Mouse (Mus musculus): ENCODE results near the gene Cops9. TPM values are rescaled to one million over a fixed set of nuclear protein-coding genes. Genes with fewer than 3 reads are reported as not detected.
A peak's percentile ranks its signal among the peaks of the same experiment; 100 is the strongest.

Cops9 gene
- polyA plus RNA-seq, 1 experiment: 44.1 TPM

GRCm38 (mm10) chr1:92613175-92613574, 28.6 kb downstream of the Cops9 start:
- 46% methylated on average over 4 of the region's 4 CpGs for WGBS
- no peak for TF ChIP-seq POLR2A (IDR thresholded peaks at IDR 0.05; ENCODE audit: low read depth, low read length)
- no peak for TF ChIP-seq CTCF (IDR thresholded peaks at IDR 0.05; ENCODE audit: extremely low read depth, insufficient read length, insufficient replicate concordance, low read depth, low read length)

DNA sequence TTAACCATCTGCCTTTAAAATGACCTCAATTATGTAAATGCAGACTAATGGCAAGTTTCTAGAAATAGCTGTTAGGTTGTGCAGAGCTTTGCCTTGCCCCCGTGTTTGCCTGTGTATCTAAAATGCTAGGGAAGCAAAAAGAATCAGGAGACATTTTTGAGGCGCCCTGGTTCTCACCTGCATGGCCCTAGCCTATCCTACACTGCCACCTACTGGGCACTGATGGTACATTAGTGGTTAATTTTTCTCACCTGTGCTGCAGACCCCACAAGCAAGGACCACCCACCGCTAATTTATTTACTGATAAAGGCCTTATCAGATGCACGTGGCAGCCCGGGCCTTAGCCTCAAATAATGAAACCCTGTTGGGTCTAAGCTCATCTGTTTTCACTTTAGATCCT, 30.8 kb downstream of the Cops9 start:
- H3K4me1 ChIP-seq (ENCODE audit: control insufficient read depth, insufficient read depth, insufficient read length, low read length): no peaks in the 10 kb centered on the region
- TF ChIP-seq POLR2A (IDR thresholded peaks at IDR 0.05; ENCODE audit: low read depth, low read length): no peak
- peak; percentile 85; the same call in 1 of the 2 replicates for TF ChIP-seq CTCF (IDR thresholded peaks at IDR 0.05; ENCODE audit: extremely low read depth, insufficient read length, insufficient replicate concordance, low read depth, low read length)
- no peaks in the 10 kb centered on the region for H3K27me3 ChIP-seq (ENCODE audit: control insufficient read depth, insufficient read depth, low read length)
- no peak overlapping the region for H3K4me3 ChIP-seq (ENCODE audit: low read depth, low read length)
- 2% methylated on average over 5 of the region's 5 CpGs for WGBS
- no peaks in the 10 kb centered on the region for H3K36me3 ChIP-seq (ENCODE audit: control insufficient read depth, insufficient read depth, low read length)
- no peak overlapping the region for H3K27ac ChIP-seq (ENCODE audit: insufficient read depth, low read depth, low read length)

More at GRCm38 (mm10) chr1:92613175-92613574, 28.6 kb downstream of the Cops9 start:
- Histone ChIP-seq H3K36me3 (ENCODE audit: control insufficient read depth, insufficient read depth, low read length) (no peaks in the 10 kb centered on the region), H3K4me3 (ENCODE audit: low read depth, low read length) (no peak overlapping the region), H3K27me3 (ENCODE audit: control insufficient read depth, insufficient read depth, low read length) (no peaks in the 10 kb centered on the region), H3K27ac (ENCODE audit: insufficient read depth, low read depth, low read length) (no peak overlapping the region), H3K4me1 (ENCODE audit: control insufficient read depth, insufficient read depth, insufficient read length, low read length) (no peaks in the 10 kb centered on the region)

DNA sequence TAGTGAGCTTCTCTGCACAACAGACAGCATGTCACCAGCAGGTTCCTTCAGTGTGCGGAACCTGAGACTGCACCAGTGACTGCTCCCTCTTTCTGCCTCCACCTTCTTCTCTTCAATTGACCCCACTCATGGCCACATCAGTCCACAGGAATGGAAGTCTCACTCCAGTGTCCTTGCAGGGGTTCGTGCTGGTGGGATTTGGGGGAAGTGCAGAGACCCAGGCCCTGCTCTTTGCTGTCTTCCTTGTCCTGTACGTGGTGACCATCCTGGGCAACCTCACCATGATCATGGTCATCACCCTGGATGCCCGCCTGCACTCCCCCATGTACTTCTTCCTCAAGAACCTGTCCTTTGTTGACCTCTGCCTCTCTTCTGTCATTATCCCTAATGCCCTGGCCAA, 34.1 kb downstream of the Cops9 start:
- TF ChIP-seq POLR2A (IDR thresholded peaks at IDR 0.05; ENCODE audit: low read depth, low read length) (no peak), CTCF (IDR thresholded peaks at IDR 0.05; ENCODE audit: extremely low read depth, insufficient read length, insufficient replicate concordance, low read depth, low read length) (no peak)
- H3K36me3 ChIP-seq (ENCODE audit: control insufficient read depth, insufficient read depth, low read length): no peaks in the 10 kb centered on the region
- H3K27me3 ChIP-seq (ENCODE audit: control insufficient read depth, insufficient read depth, low read length): no peaks in the 10 kb centered on the region
- H3K27ac ChIP-seq (ENCODE audit: insufficient read depth, low read depth, low read length): no peak overlapping the region
- no peaks in the 10 kb centered on the region for H3K4me1 ChIP-seq (ENCODE audit: control insufficient read depth, insufficient read depth, insufficient read length, low read length)
- 71% methylated on average over 4 of the region's 4 CpGs for WGBS
- H3K4me3 ChIP-seq (ENCODE audit: low read depth, low read length): no peak overlapping the region

- TF ChIP-seq CTCF (IDR thresholded peaks at IDR 0.05; ENCODE audit: extremely low read depth, insufficient read length, insufficient replicate concordance, low read depth, low read length): no peak
- TF ChIP-seq POLR2A (IDR thresholded peaks at IDR 0.05; ENCODE audit: low read depth, low read length): no peak
- Histone ChIP-seq H3K36me3 (ENCODE audit: control insufficient read depth, insufficient read depth, low read length) (no peaks in the 10 kb centered on the region), H3K27ac (ENCODE audit: insufficient read depth, low read depth, low read length) (no peak within 1 kb of the TSS), H3K4me1 (ENCODE audit: control insufficient read depth, insufficient read depth, insufficient read length, low read length) (no peaks in the 10 kb centered on the region), H3K4me3 (ENCODE audit: low read depth, low read length) (no peak within 1 kb of the TSS), H3K27me3 (ENCODE audit: control insufficient read depth, insufficient read depth, low read length) (no peaks in the 10 kb centered on the region)
- 74% methylated on average over 1 of the region's 1 CpGs for WGBS
These were observed 36.3 kb downstream of the Cops9 start, which contains the start of gene Olfr1410 for GRCm38 (mm10) chr1:92605482-92605881. Gene Olfr1410 (plus strand): TSS chr1:92605782.

DNA sequence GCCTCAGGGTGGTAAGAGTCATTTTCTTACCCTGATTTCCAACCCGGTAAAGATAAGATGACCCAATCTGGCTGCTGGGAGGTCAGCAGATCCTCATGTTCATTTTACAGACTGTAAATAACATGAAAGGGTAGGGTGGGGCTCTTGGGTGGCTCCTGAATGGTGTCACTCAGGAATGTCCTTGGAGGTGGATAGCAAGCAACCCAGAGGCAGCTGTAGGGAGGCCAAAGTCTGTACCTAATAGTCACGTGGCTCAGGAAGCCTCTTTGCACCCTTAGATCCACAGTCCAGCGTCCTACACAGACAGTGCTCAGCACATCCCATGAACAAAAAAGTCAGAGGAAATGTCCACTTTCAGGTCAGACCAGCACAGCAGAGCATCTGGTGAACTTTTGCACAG, 45.8 kb downstream of the Cops9 start:
- H3K36me3 ChIP-seq (ENCODE audit: control insufficient read depth, insufficient read depth, low read length): no peaks in the 10 kb centered on the region
- H3K4me3 ChIP-seq (ENCODE audit: low read depth, low read length): no peak overlapping the region
- WGBS: 41% methylated on average over 3 of the region's 3 CpGs
- H3K27me3 ChIP-seq (ENCODE audit: control insufficient read depth, insufficient read depth, low read length): no peaks in the 10 kb centered on the region
- H3K4me1 ChIP-seq (ENCODE audit: control insufficient read depth, insufficient read depth, insufficient read length, low read length): no peaks in the 10 kb centered on the region
- TF ChIP-seq POLR2A (IDR thresholded peaks at IDR 0.05; ENCODE audit: low read depth, low read length) (no peak), CTCF (IDR thresholded peaks at IDR 0.05; ENCODE audit: extremely low read depth, insufficient read length, insufficient replicate concordance, low read depth, low read length) (no peak)
- H3K27ac ChIP-seq (ENCODE audit: insufficient read depth, low read depth, low read length): no peak overlapping the region

DNA sequence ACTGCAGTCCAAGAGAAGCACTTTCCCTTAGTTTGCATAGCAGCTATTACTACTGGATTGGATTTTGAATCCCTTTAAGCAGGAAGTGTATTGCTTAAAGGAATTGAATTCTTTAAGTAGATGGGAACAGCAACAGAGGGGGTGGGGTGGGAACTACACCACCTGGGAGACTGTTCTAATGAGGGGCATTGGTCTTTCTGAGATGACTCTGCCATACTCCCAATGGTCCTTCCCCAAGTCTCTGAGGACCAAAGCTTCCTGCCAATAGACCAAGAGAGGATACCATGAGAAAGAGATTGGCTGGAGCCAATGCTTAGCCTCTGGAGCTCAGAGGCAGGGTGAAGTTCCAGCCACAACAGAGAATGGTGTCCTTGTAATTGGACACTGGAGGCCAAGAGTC, 47.7 kb downstream of the Cops9 start, which contains the start of gene Olfr1411:
Gene Olfr1411, plus strand, starts transcription at position 301 of the 400 bp plus-strand sequence.
- TF ChIP-seq CTCF (IDR thresholded peaks at IDR 0.05; ENCODE audit: extremely low read depth, insufficient read length, insufficient replicate concordance, low read depth, low read length) (no peak), POLR2A (IDR thresholded peaks at IDR 0.05; ENCODE audit: low read depth, low read length) (no peak)
- no peaks in the 10 kb centered on the region for H3K27me3 ChIP-seq (ENCODE audit: control insufficient read depth, insufficient read depth, low read length)

More for the DNA sequence above, 47.7 kb downstream of the Cops9 start, which contains the start of gene Olfr1411:
- H3K4me3 ChIP-seq (ENCODE audit: low read depth, low read length): no peak within 1 kb of the TSS
- no peak within 1 kb of the TSS for H3K27ac ChIP-seq (ENCODE audit: insufficient read depth, low read depth, low read length)
- no peaks in the 10 kb centered on the region for H3K36me3 ChIP-seq (ENCODE audit: control insufficient read depth, insufficient read depth, low read length)
- H3K4me1 ChIP-seq (ENCODE audit: control insufficient read depth, insufficient read depth, insufficient read length, low read length): no peaks in the 10 kb centered on the region

Other genes with a start within 250 kb of the Cops9 start
- 67.2 and 104 TPM in 2 replicates for gene Ndufa10, start 168.1 kb downstream of the Cops9 start, polyA plus RNA-seq (2012; rRNA removed)
- gene Olfr1416, start 156.9 kb downstream of the Cops9 start, polyA plus RNA-seq (2012; rRNA removed): not detected in 2 replicates
- gene Olfr1415, start 145.9 kb downstream of the Cops9 start, polyA plus RNA-seq (2012; rRNA removed): not detected in 2 replicates
- gene Olfr1414, start 123.3 kb downstream of the Cops9 start, polyA plus RNA-seq (2012; rRNA removed): not detected in 2 replicates
- gene Olfr1413, start 70.7 kb downstream of the Cops9 start, polyA plus RNA-seq (2012; rRNA removed): not detected in 2 replicates
- not detected in 2 replicates for gene Olfr1412, start 56.2 kb downstream of the Cops9 start, polyA plus RNA-seq (2012; rRNA removed)
- not detected in 2 replicates for gene Olfr1411, start 47.6 kb downstream of the Cops9 start, polyA plus RNA-seq (2012; rRNA removed)
- gene Olfr1410, start 36.2 kb downstream of the Cops9 start, polyA plus RNA-seq (2012; rRNA removed): not detected in 2 replicates
- gene Olfr12, start 24.2 kb downstream of the Cops9 start, polyA plus RNA-seq (2012; rRNA removed): not detected in 2 replicates
- gene Otos, start 6.9 kb upstream of the Cops9 start, polyA plus RNA-seq (2012; rRNA removed): 0.20 TPM in 1 of 2 replicates, not detected in the other
- 6.8 and 8.4 TPM in 2 replicates for gene Gpc1, start 189.7 kb upstream of the Cops9 start, polyA plus RNA-seq (2012; rRNA removed)